Mouse (Mus musculus) layer of hippocampus, adult 9-10 months (tissue): ENCODE measurements around the gene Jag1.

Source experiments
- DNase-seq: peaks from one replicate; pipeline ENCODE4 v3.0.0; 2022; ENCODE audit warnings: low spot score

Jag1 gene

DNA sequence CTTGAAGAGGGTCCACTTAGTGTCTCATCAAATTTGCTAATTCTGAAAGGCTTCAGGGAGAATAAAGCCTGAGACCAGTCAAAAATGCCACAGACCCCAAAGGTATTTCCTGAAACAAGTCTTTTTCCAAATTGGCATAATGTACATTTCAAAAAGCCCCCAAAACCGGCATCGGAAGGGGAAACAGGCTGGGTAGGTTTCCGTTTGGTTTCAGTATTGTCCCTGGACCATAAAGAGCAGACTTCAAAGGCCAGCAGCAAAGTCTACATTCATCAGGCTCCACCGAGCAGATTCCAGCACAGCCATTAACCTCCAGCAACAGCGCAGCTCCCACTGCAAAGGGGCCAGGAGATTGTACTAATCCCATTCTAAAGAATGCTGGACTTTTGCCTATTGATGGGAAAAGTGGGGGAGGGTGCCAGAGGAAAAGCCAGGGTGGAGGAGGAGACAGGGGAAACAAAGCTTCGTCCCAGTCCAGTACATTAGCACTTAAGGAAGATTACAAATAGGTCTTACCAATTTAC is 17.2 kb downstream of the Jag1 start:
- no peak for DNase-seq

DNA sequence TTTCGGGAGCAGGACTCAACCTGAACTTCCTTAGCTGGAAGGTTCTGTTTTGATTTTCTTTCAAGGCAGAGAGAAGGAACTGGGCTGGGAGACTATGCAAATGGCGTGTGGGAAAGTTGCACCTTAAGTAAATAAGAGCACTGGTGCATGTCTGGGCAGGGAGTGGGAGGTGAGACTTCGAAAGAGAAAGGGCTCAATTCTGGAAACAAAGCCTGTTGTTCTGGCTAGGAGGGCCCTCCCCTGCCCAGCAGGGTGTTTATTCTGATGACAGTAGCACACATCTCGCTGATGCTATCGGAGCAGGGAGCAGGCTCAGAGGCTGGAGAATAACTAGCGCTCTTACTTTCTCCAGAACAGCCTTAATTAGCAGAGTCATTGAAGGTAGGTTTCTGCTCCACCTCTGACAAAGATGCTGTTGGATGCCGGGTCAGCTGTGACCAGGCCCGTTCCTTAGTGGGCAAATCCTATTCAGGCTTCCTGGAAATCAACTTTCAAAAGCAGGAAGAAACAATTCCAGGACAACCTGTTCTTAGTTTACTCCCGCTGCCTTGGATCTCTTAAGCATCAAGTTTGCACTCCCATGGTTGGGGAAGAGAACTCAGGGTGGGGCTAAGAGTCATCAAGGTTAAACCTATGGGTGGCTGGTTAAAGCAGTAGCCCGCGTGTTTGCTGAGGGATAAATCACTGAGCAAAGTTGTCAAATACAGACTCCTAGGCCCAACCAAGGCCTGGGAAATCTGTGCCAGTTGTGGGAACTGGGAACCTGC is 18.0 kb downstream of the Jag1 start:
- DNase-seq, result no peak

- no peak for DNase-seq
These were observed 19.4 kb downstream of the Jag1 start for GRCm38 (mm10) chr2:137096981-137097460.

DNA sequence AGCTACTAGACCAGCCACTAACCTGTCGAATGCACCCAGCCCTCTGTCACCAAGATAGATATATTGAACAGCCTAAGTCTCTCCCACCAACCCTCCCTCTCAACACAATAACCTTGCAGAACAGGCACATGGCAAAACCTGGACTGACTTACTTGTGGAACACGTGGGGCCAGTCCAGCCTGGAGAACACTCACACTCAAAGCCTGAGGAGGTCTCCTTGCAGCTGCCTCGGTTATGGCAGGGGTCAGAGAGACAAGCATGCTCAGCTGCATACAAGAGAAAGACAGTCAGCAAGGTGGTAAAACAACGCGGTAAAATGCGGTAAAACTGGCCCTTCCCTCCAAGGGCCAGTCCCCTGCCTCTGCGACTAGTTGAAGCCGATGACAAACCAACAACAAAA is 22.1 kb downstream of the Jag1 start:
- DNase-seq, result no peak

DNA sequence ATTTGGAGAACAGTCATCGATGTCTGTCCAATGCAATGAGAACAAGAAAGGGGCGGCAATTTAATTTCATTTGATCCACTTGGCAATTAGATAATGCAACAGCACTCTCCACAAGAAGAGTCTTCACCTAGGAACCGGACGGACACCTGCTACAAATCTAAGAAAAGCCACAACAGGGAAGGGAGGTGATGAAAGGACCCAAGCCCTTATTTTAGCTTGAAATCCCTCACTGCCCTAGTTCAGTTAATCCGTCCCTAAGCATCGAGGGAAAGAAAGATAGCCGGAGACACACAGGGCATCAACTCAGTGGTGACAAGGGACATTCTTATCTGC is 23.2 kb downstream of the Jag1 start:
- DNase-seq, result no peak

- no peak for DNase-seq
These were observed 23.7 kb downstream of the Jag1 start for GRCm38 (mm10) chr2:137092523-137093297.

- DNase-seq, result no peak
These were observed 24.5 kb downstream of the Jag1 start for GRCm38 (mm10) chr2:137091766-137092522.

- DNase-seq, result no peak
These were observed 28.7 kb downstream of the Jag1 start for GRCm38 (mm10) chr2:137087705-137088104.

DNA sequence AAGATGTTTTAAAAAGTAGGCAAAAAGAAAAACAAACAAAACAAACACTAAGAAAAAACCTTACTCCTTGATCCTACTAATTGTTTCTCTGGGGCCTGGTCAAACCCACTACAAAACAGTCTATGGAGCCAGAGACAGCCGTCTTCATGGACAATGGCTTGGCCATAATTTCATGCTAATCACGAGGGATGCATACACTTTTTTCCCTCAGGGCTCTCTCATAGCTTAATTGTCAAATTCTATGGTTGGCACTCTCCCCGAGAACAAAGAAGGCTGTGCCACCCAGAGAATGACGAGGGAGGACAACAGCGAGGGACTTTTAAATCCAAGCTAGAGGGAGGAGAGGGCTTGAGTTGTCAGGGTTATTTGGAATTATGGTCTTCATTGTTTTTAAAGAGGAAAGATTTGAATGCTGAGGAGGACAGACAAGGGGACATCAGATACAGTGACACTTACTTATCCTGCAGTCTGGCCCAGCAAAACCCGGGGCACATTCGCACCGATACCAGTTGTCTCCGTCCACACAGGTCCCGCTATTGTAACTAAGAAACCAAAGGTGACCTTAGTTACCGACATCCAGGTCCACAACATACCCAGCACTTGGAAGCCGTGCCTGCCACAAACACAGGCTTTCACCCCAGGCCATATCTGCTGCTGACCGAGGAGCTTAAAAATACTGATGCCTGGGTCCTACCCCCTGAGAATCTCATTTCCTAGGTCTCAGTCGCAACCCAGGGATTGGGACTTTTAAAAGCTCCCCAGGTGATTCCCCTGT is 29.6 kb downstream of the Jag1 start:
- DNase-seq, result no peak

- DNase-seq, result no peak
These were observed 31.2 kb downstream of the Jag1 start for GRCm38 (mm10) chr2:137085257-137085656.

GRCm38 (mm10) chr2:137082896-137083620 is 33.4 kb downstream of the Jag1 start:
- DNase-seq, result no peak

- DNase-seq, result no peak
These were observed 35.4 kb downstream of the Jag1 start for GRCm38 (mm10) chr2:137081001-137081400.

- no peak for DNase-seq
These were observed 36.0 kb downstream of the Jag1 start for GRCm38 (mm10) chr2:137080468-137080867.

DNA sequence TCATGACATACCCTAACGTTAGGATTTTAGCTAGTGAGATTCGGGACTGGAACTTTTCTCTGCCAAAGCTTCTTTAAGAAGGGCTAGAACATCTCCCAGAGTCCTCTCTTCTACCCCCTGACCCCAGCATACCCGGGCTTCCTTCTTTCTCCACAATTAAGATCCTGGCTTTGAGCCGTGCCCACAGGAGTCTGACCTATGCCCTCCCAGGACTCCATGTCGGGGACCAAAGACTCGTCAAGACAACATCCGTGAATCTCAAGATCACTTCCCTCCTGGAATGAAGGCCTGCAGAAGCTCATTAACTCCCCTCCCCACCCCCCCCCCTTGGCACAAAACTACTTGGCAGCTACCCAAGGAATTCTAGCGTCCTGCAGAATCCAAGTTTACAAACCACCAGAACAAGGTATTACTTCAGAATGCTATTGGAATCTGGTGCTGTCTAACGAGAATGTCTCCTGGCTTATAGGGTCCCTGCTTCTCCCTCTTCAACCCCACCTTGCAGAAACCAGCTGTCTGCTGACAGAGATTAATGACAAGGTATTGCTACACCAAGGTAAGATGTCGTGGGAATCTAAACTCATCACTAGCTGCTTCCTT is 36.6 kb downstream of the Jag1 start:
- DNase-seq, result no peak

- no peak for DNase-seq
These were observed 37.7 kb downstream of the Jag1 start for GRCm38 (mm10) chr2:137078771-137079170.

DNA sequence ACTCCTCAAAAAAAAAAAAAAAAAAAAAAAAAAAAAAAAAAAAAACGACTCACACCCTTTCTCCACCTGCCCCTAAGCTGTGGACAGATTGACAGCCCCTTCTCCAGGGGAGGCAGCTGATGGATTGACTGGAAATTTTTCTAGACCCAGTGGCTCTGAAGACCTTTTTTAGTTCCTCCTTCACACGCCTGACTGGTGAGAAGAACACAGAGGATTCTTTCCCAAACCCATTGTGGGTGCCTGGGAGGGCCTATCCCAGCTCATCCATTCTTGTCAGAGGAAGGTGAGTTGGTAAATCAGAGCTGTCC is 42.2 kb downstream of the Jag1 start:
- no peak for DNase-seq

GRCm38 (mm10) chr2:137073473-137074312 is 42.8 kb downstream of the Jag1 start:
- DNase-seq, result no peak

- no peak for DNase-seq
These were observed 48.8 kb downstream of the Jag1 start for GRCm38 (mm10) chr2:137067479-137068110.

- DNase-seq, result no peak
These were observed 51.9 kb downstream of the Jag1 start for GRCm38 (mm10) chr2:137064513-137064912.
